Mouse (Mus musculus): ENCODE measurements around the gene Tef. TPM values are rescaled to one million over a fixed set of nuclear protein-coding genes. Genes with fewer than 3 reads are reported as not detected.
A peak's percentile ranks its signal among the peaks of the same experiment; 100 is the strongest.

Gene Tef
- total and polyA plus RNA-seq, 3 experiments = 46.7 to 127 (median 76.7) TPM

DNA sequence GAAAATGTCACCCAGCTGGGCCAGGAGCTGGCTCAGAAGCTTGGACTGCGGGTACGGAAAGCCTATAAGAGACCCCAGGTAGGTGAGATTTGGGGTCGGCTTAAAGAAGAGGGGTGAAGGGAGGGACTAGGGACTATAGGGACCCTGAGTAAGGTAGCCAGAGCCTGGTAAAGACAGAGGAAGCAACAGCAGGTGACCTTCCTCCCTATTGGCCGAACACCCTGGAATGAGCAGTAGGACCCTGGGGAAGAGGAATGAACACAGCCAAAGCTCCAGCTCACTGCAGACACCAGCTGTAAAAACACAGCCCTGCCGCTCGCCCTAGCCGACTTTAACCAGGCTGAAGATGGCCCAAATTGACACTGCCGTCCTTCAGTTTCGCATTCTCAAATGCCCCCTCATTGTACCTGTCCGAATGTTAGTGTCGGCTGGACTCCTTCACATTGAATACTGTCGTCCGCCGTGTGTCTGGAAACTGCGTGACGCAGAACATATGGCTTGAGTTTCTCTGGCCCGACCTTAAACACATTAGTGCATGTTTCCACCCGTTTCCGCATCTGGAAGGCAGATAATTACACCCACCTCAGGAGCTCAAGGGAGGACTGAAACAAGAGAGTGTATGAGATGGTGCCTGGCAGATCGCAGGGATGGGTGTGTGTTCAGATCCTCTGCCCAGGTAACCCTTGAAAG, 29.6 kb upstream of the Tef start:
- TF ChIP-seq POLR2A (IDR thresholded peaks at IDR 0.05; ENCODE audit: insufficient read depth, low read depth, low read length) (no peak), EP300 (IDR thresholded peaks at IDR 0.05; ENCODE audit: insufficient read depth, low read depth, low read length) (no peak), CTCF (IDR thresholded peaks at IDR 0.05) (no peak)
- no peaks in the 10 kb centered on the region for H3K27me3 ChIP-seq (ENCODE audit: control insufficient read depth, insufficient read depth, low read length)
- no peak for DNase-seq
- H3K27ac ChIP-seq = no peak overlapping the region
- H3K36me3 ChIP-seq (ENCODE audit: control insufficient read depth, insufficient read depth, low read length) = no peaks in the 10 kb centered on the region
- WGBS = 80% methylated on average over 20 of the region's 20 CpGs
- H3K4me1 ChIP-seq (ENCODE audit: control insufficient read depth, insufficient read depth, low read length) = peaks cover 1% of the 10 kb centered on the region
- no peaks in the 10 kb centered on the region for H3K79me2 ChIP-seq (replicated peaks; ENCODE audit: control insufficient read depth, insufficient read depth, low read length)
- H3K9ac ChIP-seq (ENCODE audit: low read depth, low read length) = no peak overlapping the region
- intact Hi-C loops (cut with DNase I) = no loop called here
- no peak overlapping the region for H3K4me3 ChIP-seq

DNA sequence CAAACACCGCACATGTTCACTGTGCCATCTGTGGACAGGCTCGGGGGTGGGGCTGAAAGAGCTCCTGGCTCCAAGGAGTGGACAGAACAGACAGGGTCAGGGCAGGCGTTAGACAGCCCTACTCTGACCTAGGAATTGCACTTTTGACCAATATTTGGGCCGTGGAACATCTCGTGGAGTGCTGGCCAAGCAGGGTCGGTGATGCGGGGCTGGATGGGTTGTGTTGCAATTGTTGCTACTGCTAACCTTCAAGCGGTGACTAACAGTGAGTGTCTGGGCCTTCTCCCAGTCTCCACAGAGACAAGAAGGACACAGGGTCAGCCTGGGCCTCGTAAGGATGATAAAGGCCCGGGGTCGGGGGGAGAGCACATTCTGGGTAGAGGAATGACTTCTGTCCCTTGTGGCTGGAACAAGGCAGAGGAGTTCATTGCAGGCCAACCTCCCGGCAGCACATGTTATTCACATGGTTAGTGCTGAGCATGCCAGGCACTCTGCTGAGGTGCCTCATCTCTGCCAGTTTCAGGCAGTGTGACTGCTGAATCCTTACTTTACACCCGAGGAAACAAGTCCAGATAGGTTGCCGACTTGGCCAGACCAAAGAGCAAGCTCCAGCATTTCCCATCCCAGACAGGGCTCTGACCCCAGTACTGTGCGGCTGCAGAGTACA, 27.6 kb upstream of the Tef start:
- Histone ChIP-seq H3K27me3 (ENCODE audit: control insufficient read depth, insufficient read depth, low read length) (no peaks in the 10 kb centered on the region), H3K79me2 (replicated peaks; ENCODE audit: control insufficient read depth, insufficient read depth, low read length) (no peaks in the 10 kb centered on the region), H3K36me3 (ENCODE audit: control insufficient read depth, insufficient read depth, low read length) (no peaks in the 10 kb centered on the region), H3K27ac (peak overlapping the region; percentile 73), H3K4me1 (ENCODE audit: control insufficient read depth, insufficient read depth, low read length) (peaks cover 1% of the 10 kb centered on the region), H3K9ac (ENCODE audit: low read depth, low read length) (no peak overlapping the region), H3K4me3 (no peak overlapping the region)
- DNase-seq = peak; percentile 56 to 76
- 55% methylated on average over 15 of the region's 15 CpGs for WGBS
- intact Hi-C loops (cut with DNase I) = no loop called here
- peak; percentile 98 for TF ChIP-seq EP300 (IDR thresholded peaks at IDR 0.05; ENCODE audit: insufficient read depth, low read depth, low read length)
- 0 out of 2 replicates have a peak, but pooled peaks have one; percentile 7 for TF ChIP-seq POLR2A (IDR thresholded peaks at IDR 0.05; ENCODE audit: insufficient read depth, low read depth, low read length)
- 0 out of 2 replicates have a peak, but pooled peaks have one; percentile 16 for TF ChIP-seq CTCF (IDR thresholded peaks at IDR 0.05)

DNA sequence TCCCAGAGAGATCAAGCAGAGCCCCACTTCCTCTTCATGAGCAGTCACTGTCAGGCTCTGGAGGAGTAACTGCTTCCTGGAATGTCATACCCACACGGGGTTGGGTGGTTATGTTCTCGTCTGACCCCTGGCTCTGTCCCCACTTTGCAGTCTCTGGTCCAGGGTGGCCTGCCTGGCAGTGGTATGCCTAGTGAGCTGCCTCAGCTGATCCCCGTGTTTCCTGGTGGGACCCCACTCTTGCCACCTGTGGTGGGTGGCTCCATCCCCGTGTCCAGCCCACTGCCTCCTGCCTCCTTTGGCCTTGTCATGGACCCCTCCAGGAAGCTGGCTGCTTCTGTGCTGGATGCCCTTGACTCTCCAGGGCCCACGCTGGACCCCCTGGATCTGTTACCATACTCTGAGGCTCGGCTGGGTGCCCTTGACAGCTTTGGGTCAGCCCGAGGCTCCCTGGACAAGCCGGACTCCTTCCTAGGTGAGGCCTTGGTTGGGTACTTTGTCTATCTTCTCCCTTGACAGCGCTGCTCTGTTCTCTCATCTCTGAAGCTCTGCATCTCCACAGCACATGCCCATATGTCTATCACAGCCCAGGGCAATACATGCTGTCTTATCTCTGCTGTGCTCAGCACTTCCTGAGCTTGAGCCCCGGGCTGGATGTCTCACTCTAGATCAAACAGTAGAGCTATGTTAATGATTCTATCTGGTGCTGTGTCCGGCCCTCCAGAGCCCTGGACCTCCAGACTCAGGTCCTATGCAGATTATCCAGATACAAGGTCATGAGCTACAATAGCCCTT, 25.4 kb upstream of the Tef start:
- Histone ChIP-seq H3K27me3 (ENCODE audit: control insufficient read depth, insufficient read depth, low read length) (no peaks in the 10 kb centered on the region), H3K79me2 (replicated peaks; ENCODE audit: control insufficient read depth, insufficient read depth, low read length) (no peaks in the 10 kb centered on the region), H3K4me1 (ENCODE audit: control insufficient read depth, insufficient read depth, low read length) (peaks cover 1% of the 10 kb centered on the region), H3K4me3 (no peak overlapping the region), H3K9ac (ENCODE audit: low read depth, low read length) (no peak overlapping the region), H3K36me3 (ENCODE audit: control insufficient read depth, insufficient read depth, low read length) (no peaks in the 10 kb centered on the region), H3K27ac (no peak overlapping the region)
- intact Hi-C loops (cut with DNase I) = no loop called here
- DNase-seq = no peak
- TF ChIP-seq EP300 (IDR thresholded peaks at IDR 0.05; ENCODE audit: insufficient read depth, low read depth, low read length) (no peak), POLR2A (IDR thresholded peaks at IDR 0.05; ENCODE audit: insufficient read depth, low read depth, low read length) (no peak), CTCF (IDR thresholded peaks at IDR 0.05) (no peak)
- WGBS = 73% methylated on average over 11 of the region's 11 CpGs

DNA sequence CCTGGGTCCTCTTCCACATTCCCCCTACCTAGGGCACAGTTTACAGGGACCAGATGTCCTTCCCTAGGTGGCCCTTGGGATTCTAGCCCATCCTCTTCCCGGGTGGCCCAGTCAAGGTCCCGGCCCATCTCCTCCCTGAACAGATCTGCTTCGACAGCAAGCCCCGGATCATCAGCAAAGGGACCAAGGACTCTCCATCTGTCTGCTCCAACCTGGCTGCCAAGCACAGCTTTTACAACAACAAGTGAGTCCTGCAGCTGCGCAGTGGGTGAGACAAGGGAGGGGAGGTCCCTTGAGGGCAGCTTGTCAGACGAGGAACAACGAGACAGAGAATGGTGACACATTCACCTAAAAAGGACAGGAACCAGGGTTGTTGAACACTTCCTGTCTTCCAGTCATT, 20.4 kb upstream of the Tef start:
- intact Hi-C loops (cut with DNase I) = no loop called here
- no peaks in the 10 kb centered on the region for H3K27me3 ChIP-seq (ENCODE audit: control insufficient read depth, insufficient read depth, low read length)
- TF ChIP-seq POLR2A (IDR thresholded peaks at IDR 0.05; ENCODE audit: insufficient read depth, low read depth, low read length) (no peak), CTCF (IDR thresholded peaks at IDR 0.05) (no peak), EP300 (IDR thresholded peaks at IDR 0.05; ENCODE audit: insufficient read depth, low read depth, low read length) (no peak)
- no peak overlapping the region for H3K9ac ChIP-seq (ENCODE audit: low read depth, low read length)
- 59% methylated on average over 7 of the region's 7 CpGs for whole genome bisulfite sequencing
- H3K4me1 ChIP-seq (ENCODE audit: control insufficient read depth, insufficient read depth, low read length) = no peaks in the 10 kb centered on the region
- no peak for DNase-seq
- H3K4me3 ChIP-seq = no peak overlapping the region
- no peaks in the 10 kb centered on the region for H3K36me3 ChIP-seq (ENCODE audit: control insufficient read depth, insufficient read depth, low read length)
- no peaks in the 10 kb centered on the region for H3K79me2 ChIP-seq (replicated peaks; ENCODE audit: control insufficient read depth, insufficient read depth, low read length)
- no peak overlapping the region for H3K27ac ChIP-seq

DNA sequence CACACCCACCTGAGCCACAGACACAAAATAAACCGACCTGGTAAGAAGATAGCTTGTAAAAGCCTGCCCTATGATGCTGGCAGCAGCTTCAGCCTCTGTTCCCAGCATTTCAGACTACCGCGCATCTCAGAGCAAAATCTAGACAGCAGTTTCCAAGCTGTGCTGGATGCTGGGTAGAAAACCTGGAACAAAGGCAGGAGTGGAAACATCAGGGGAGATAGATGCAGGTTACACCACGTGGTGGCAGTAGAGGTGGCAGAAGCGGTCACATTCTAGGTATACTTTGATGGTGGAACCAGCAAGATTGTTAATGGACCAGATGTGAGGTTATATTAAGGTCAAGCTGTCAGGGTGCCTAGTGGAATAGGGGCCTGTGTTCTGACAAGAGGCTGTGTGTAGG, 17.5 kb upstream of the Tef start:
- H3K36me3 ChIP-seq (ENCODE audit: control insufficient read depth, insufficient read depth, low read length) = no peaks in the 10 kb centered on the region
- H3K9ac ChIP-seq (ENCODE audit: low read depth, low read length) = no peak overlapping the region
- H3K27me3 ChIP-seq (ENCODE audit: control insufficient read depth, insufficient read depth, low read length) = no peaks in the 10 kb centered on the region
- H3K4me3 ChIP-seq = no peak overlapping the region
- TF ChIP-seq POLR2A (IDR thresholded peaks at IDR 0.05; ENCODE audit: insufficient read depth, low read depth, low read length) (no peak), CTCF (IDR thresholded peaks at IDR 0.05) (peak; percentile 59)
- no peaks in the 10 kb centered on the region for H3K79me2 ChIP-seq (replicated peaks; ENCODE audit: control insufficient read depth, insufficient read depth, low read length)
- DNase-seq = no peak
- intact Hi-C loops (cut with DNase I) = no loop called here
- WGBS = 61% methylated on average over 5 of the region's 5 CpGs
- no peaks in the 10 kb centered on the region for H3K4me1 ChIP-seq (ENCODE audit: control insufficient read depth, insufficient read depth, low read length)
- H3K27ac ChIP-seq = no peak overlapping the region
